Mouse (Mus musculus) hindbrain, embryonic 16.5 days (tissue): ENCODE results near the gene Mtrex. TPM values are rescaled to one million over a fixed set of nuclear protein-coding genes. Genes with fewer than 3 reads are reported as not detected.

Source experiments
- ATAC-seq: fragments of 200-750 bp; cut with Nextera tagmentation; 2 replicates; pipeline ENCODE4 v1.8.0; 2017; ENCODE audit warnings: moderate TSS enrichment, moderate library complexity
- H3K27ac ChIP-seq: fragments of 300-500 bp; sonication (generic); 2 replicates; pipeline ENCODE4 v1.5.1; 2014; ENCODE audit warnings: low read depth, mild to moderate bottlenecking, control low read depth, low read length, moderate library complexity
- H3K27me3 ChIP-seq: fragments of 300-500 bp; sonication (generic); replicated peaks from 2 replicates; pipeline ENCODE4 v1.6.1; 2014; ENCODE audit warnings: low read length; ENCODE audit not compliant: control insufficient read depth, insufficient read depth
- H3K36me3 ChIP-seq: fragments of 300-500 bp; sonication (generic); 2 replicates; pipeline ENCODE4 v1.6.1; 2014; ENCODE audit warnings: mild to moderate bottlenecking, low read length, moderate library complexity, mixed read lengths; ENCODE audit not compliant: control insufficient read depth, insufficient read depth
- H3K4me1 ChIP-seq: fragments of 300-500 bp; sonication (generic); 2 replicates; pipeline ENCODE4 v1.6.1; 2014; ENCODE audit warnings: low read depth, low read length; ENCODE audit not compliant: control insufficient read depth, insufficient read depth
- H3K4me2 ChIP-seq: fragments of 300-500 bp; sonication (generic); 2 replicates; pipeline ENCODE4 v1.6.1; 2014; ENCODE audit warnings: mild to moderate bottlenecking, low read length, control low read depth, moderate library complexity
- H3K4me3 ChIP-seq: fragments of 300-500 bp; sonication (generic); 2 replicates; pipeline ENCODE4 v1.5.1; 2014; ENCODE audit warnings: mild to moderate bottlenecking, low read length, control low read depth, moderate library complexity
- H3K9ac ChIP-seq: fragments of 300-500 bp; sonication (generic); 2 replicates; pipeline ENCODE4 v1.6.1; 2014; ENCODE audit warnings: low read depth, mild to moderate bottlenecking, control low read depth, low read length, moderate library complexity
- H3K9me3 ChIP-seq: fragments of 300-500 bp; sonication (generic); 2 replicates; pipeline ENCODE4 v1.6.1; 2014; ENCODE audit warnings: mild to moderate bottlenecking, low read length, moderate library complexity; ENCODE audit not compliant: control insufficient read depth
- WGBS: fragments of 180-500 bp; shearing (Covaris S2); extraction: QIAGEN DNeasy Blood & Tissue Kit; methylation state at CpG from one replicate; pipeline ENCODE4 v1.1.7; 2014; 5-methylcytosine and 5-hydroxymethylcytosine counted together
- polyA plus RNA-seq: library from polyadenylated mRNA; unstranded; fragments of >200 nt; fragmentation: Nextera tagmentation; extraction: Ambion mirVana; gene quantifications from 2 replicates; pipeline ENCODE4 v1.2.1, GENCODE M21; 2015

Mtrex gene
- polyA plus RNA-seq: 49.0 and 61.1 TPM in 2 replicates

- Histone ChIP-seq H3K36me3 (no peaks in the 10 kb centered on the region), H3K9me3 (no peaks in the 10 kb centered on the region), H3K9ac (peak within 1 kb of the TSS; percentile 81), H3K4me1 (peaks cover 20% of the 10 kb centered on the region), H3K4me3 (peak within 1 kb of the TSS; percentile 69), H3K27me3 (no peaks in the 10 kb centered on the region), H3K4me2 (peak within 1 kb of the TSS; percentile 78), H3K27ac (peak within 1 kb of the TSS; percentile 79)
- WGBS: under 1% methylated on average over 57 of the region's 57 CpGs
- ATAC-seq: peak; percentile 100
Observed at GRCm38 (mm10) chr13:112927287-112928001, at the start of gene Mtrex, which contains the start of gene Dhx29. Mtrex (minus strand) TSS chr13:112927398. Dhx29 (plus strand) TSS chr13:112927454.

- no peak overlapping the region for H3K9ac ChIP-seq
- no peaks in the 10 kb centered on the region for H3K9me3 ChIP-seq
- no peak overlapping the region for H3K4me3 ChIP-seq
- H3K4me1 ChIP-seq: no peaks in the 10 kb centered on the region
- H3K4me2 ChIP-seq: no peak overlapping the region
- 0 out of 2 replicates have a peak, but pooled peaks cover 3% of the 10 kb centered on the region for H3K27me3 ChIP-seq
- no peak overlapping the region for H3K27ac ChIP-seq
- 44% methylated on average over 10 of the region's 10 CpGs for WGBS
- no peaks in the 10 kb centered on the region for H3K36me3 ChIP-seq
- no peak for ATAC-seq
Observed at GRCm38 (mm10) chr13:112976720-112977119, 49.5 kb upstream of the Mtrex start.

- no peak for ATAC-seq
- H3K4me1 ChIP-seq: no peaks in the 10 kb centered on the region
- WGBS: 98% methylated on average over 5 of the region's 5 CpGs
- H3K36me3 ChIP-seq: peaks cover 36% of the 10 kb centered on the region
- H3K4me2 ChIP-seq: no peak overlapping the region
- H3K4me3 ChIP-seq: no peak overlapping the region
- no peaks in the 10 kb centered on the region for H3K27me3 ChIP-seq
- no peaks in the 10 kb centered on the region for H3K9me3 ChIP-seq
- no peak overlapping the region for H3K27ac ChIP-seq
- no peak overlapping the region for H3K9ac ChIP-seq
Observed at GRCm38 (mm10) chr13:112967267-112967666, 40.1 kb upstream of the Mtrex start.

- Histone ChIP-seq H3K9ac (no peak overlapping the region), H3K4me2 (no peak overlapping the region), H3K27me3 (no peaks in the 10 kb centered on the region), H3K4me1 (no peaks in the 10 kb centered on the region), H3K4me3 (no peak overlapping the region), H3K36me3 (peaks cover 39% of the 10 kb centered on the region), H3K27ac (no peak overlapping the region), H3K9me3 (no peaks in the 10 kb centered on the region)
- 93% methylated on average over 12 of the region's 12 CpGs for WGBS
- ATAC-seq: no peak
Observed at GRCm38 (mm10) chr13:112964421-112964820, 37.2 kb upstream of the Mtrex start.

GRCm38 (mm10) chr13:112963081-112963480 is 35.9 kb upstream of the Mtrex start:
- Histone ChIP-seq H3K4me2 (no peak overlapping the region), H3K27me3 (no peaks in the 10 kb centered on the region), H3K9ac (no peak overlapping the region), H3K36me3 (peaks cover 44% of the 10 kb centered on the region), H3K4me3 (no peak overlapping the region), H3K4me1 (no peaks in the 10 kb centered on the region), H3K27ac (no peak overlapping the region), H3K9me3 (no peaks in the 10 kb centered on the region)
- WGBS: 88% methylated on average over 5 of the region's 5 CpGs
- ATAC-seq: no peak

GRCm38 (mm10) chr13:112954067-112954466 is 26.9 kb upstream of the Mtrex start:
- H3K36me3 ChIP-seq: peaks cover 36% of the 10 kb centered on the region

GRCm38 (mm10) chr13:112945900-112946299 is 18.7 kb upstream of the Mtrex start:
- 90% methylated on average over 6 of the region's 6 CpGs for WGBS
- Histone ChIP-seq H3K4me3 (no peak overlapping the region), H3K27me3 (no peaks in the 10 kb centered on the region)

More at GRCm38 (mm10) chr13:112954067-112954466, 26.9 kb upstream of the Mtrex start:
- Histone ChIP-seq H3K27me3 (no peaks in the 10 kb centered on the region), H3K27ac (no peak overlapping the region), H3K4me2 (no peak overlapping the region), H3K4me3 (no peak overlapping the region), H3K9me3 (no peaks in the 10 kb centered on the region), H3K9ac (no peak overlapping the region), H3K4me1 (no peaks in the 10 kb centered on the region)
- WGBS: 93% methylated on average over 8 of the region's 8 CpGs
- ATAC-seq: no peak

GRCm38 (mm10) chr13:112945312-112945711 is 18.1 kb upstream of the Mtrex start:
- no peak for ATAC-seq
- H3K4me1 ChIP-seq: no peaks in the 10 kb centered on the region
- H3K9me3 ChIP-seq: no peaks in the 10 kb centered on the region
- H3K27me3 ChIP-seq: no peaks in the 10 kb centered on the region
- H3K4me3 ChIP-seq: no peak overlapping the region
- WGBS: 97% methylated on average over 9 of the region's 9 CpGs
- H3K36me3 ChIP-seq: peaks cover 57% of the 10 kb centered on the region
- no peak overlapping the region for H3K4me2 ChIP-seq
- no peak overlapping the region for H3K9ac ChIP-seq
- H3K27ac ChIP-seq: no peak overlapping the region

More at GRCm38 (mm10) chr13:112945900-112946299, 18.7 kb upstream of the Mtrex start:
- Histone ChIP-seq H3K9me3 (no peaks in the 10 kb centered on the region), H3K4me1 (no peaks in the 10 kb centered on the region), H3K9ac (no peak overlapping the region), H3K4me2 (no peak overlapping the region), H3K27ac (no peak overlapping the region), H3K36me3 (peaks cover 62% of the 10 kb centered on the region)
- ATAC-seq: no peak

GRCm38 (mm10) chr13:112941879-112942330 is 14.7 kb upstream of the Mtrex start:
- no peak overlapping the region for H3K4me3 ChIP-seq
- H3K27ac ChIP-seq: no peak overlapping the region
- no peak overlapping the region for H3K9ac ChIP-seq
- no peak for ATAC-seq
- H3K4me2 ChIP-seq: no peak overlapping the region
- H3K27me3 ChIP-seq: no peaks in the 10 kb centered on the region
- H3K36me3 ChIP-seq: peaks cover 55% of the 10 kb centered on the region
- H3K4me1 ChIP-seq: no peaks in the 10 kb centered on the region
- 77% methylated on average over 15 of the region's 15 CpGs for WGBS
- no peaks in the 10 kb centered on the region for H3K9me3 ChIP-seq
